Mouse (Mus musculus): ENCODE data around the gene Fam19a4. TPM values are rescaled to one million over a fixed set of nuclear protein-coding genes. Genes with fewer than 3 reads are reported as not detected.

The Fam19a4 gene
- under 1 TPM; 0.20 to 0.31 TPM for total RNA-seq (2021)
- long read RNA-seq, experiment 1 = 0 reads
- long read RNA-seq, experiment 2, partial matches to known transcripts = 0 of 1 reads
- long read RNA-seq, experiment 2, other reads (novel, unspliced or antisense) = 1 of 1 reads

DNA sequence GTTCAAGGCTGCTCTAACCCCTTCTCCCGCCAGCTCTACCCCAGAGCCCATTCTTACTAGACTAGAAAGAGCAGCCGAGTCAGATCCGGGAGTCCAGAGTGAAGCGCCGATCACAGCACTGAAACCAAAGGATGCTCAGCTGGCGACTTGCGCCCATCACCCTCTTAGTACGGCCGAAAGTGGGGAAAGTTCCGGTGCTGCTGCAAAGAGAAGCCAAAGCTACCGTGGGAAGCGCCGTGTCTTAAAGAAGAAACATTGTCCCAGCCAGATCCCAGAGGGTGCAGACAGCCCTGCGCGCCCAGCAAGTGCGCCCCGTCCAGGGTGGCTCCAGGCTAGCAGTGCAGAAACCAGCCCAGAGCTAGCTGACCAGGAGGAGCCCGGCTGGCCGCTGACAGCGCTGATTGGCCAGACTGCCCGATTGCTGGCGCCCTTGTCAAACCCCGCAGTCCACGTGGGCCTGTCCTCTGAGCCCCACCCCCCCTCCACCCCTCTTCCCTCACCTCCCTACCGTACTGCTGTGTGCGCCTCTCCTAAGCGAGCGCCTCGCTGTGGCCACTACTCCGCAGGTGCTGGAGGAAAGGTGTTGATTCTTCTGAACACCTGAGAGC lies at the start of gene Fam19a4:
TSS of gene Fam19a4 (minus strand) at position 340 of the 608 bp plus-strand sequence.
- intact Hi-C loops (cut with DNase I) = no loop called here
- no peak within 1 kb of the TSS for H3K27ac ChIP-seq
- no peak for TF ChIP-seq CTCF (IDR thresholded peaks at IDR 0.05)
- DNase-seq = no peak
- peak within 1 kb of the TSS; percentile 45 for H3K4me3 ChIP-seq

DNA sequence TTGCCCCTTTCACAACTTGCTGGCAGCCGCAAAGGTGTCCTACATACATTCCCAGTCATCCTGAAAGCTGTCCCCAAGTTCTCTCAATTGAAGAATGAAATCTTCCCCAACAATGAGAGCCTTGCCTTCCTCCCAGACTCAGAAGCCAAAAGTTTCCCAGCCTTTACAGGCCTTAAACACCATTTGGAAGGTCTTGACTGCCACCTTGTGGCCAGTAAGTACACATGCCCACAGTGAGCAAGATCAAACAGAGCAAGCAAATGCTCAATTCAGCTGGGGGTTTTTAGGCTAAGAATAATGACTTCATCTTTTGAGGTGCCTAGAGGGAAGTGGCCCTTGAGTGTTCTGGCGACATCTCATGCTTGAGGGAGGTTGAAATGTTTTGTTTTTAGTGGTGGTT lies 46.6 kb upstream of the Fam19a4 start:
- peak; percentile 82 for TF ChIP-seq CTCF (IDR thresholded peaks at IDR 0.05)
- H3K27ac ChIP-seq = no peak overlapping the region
- no peak overlapping the region for H3K4me3 ChIP-seq
- intact Hi-C loops (cut with DNase I) = loop anchor here (10.0 kb wide), 1 partner anchor 82 kb away; no protein-coding TSS in a partner anchor
- DNase-seq = peak; percentile 31

DNA sequence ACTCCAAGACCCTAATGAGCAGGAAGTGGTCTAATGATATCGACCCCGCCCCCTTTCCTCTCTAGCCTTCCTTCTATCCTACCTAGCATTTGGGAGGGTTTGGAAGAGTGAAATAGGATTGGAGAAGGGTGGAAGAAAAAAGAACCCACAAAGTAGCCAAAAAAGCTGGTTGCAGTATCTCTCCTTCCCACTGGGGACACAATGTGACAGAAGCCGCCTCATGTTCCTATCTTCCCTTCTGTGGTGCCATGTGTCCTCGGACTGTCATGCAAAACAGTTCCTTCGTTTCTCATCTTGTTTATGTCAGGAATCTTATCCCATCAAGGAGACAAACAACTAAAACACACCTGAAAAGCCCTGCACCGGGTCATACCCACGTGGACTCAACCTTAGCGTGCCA lies 45.9 kb upstream of the Fam19a4 start:
- no peak for TF ChIP-seq CTCF (IDR thresholded peaks at IDR 0.05)
- no peak for DNase-seq

DNA sequence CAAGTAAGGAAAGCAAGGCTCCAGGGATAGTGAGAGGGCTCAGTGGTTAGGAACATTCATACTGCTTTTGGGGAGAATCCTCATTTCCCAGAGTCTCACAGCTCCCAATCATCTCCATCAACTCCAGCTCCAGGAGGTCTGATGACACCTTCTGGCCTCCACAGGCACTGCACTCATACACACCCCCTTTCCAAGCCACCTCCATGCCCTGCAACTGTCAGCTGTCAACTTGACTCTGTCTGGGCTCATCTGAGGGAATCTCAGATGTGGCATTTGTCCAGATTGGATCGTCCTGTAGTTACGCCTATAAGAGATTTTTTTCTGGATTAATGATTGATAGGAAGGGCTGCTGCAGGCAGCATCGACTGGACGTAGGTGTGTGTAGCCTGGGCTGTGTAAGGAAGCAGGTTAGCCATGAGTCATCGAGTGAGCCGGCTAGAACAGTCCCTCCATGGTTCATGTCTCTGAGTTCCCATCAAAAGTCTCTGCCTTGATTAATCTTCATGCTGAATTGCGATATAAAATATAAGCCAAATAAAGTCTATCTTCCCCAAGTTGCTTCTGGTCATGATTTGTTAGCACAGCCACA lies 44.1 kb upstream of the Fam19a4 start:
- intact Hi-C loops (cut with DNase I) = loop anchor here (10.0 kb wide), 1 partner anchor 80 kb away; no protein-coding TSS in a partner anchor
- no peak overlapping the region for H3K27ac ChIP-seq

More for the DNA sequence above, 45.9 kb upstream of the Fam19a4 start:
- no peak overlapping the region for H3K27ac ChIP-seq
- no peak overlapping the region for H3K4me3 ChIP-seq
- intact Hi-C loops (cut with DNase I) = loop anchor here (10.0 kb wide), 1 partner anchor 81 kb away; no protein-coding TSS in a partner anchor

DNA sequence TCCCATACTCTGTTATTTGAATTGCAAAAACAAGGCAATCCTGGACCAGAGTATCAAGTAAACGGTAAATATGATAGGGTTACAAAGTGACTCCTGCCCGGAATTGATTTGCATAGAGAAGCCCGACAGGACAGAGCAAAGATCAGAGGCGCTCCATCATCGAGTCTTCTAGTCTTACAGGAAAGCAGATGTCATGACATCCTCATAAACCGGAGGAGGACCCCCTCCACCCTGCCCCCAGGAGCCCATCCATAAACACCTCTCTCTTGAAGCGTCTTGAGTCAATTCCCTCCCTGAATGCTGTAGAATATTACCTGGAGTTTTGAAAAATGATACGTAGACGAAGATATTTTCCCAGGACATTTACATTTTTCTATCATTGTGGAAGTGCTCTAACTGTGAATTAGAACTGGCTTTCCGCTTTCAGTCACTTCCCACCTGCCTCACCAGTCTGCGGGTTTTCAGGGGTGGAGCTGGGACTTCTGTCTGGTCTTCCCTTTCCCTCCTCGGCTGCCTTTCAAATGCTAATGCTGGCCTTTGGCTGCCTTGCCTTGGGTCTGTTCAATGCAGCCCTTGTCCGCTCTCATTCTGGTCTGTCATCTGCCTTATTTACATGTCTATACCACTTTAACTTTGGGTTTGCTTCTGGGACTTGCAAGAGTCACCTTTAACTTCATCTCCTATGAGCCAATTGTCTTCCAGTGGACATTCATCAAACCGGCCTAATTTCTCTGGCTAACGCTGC lies 41.9 kb upstream of the Fam19a4 start:
- Histone ChIP-seq H3K4me3 (no peak overlapping the region), H3K27ac (no peak overlapping the region)
- no peak for TF ChIP-seq CTCF (IDR thresholded peaks at IDR 0.05)
- DNase-seq = no peak
- intact Hi-C loops (cut with DNase I) = loop anchor here (10.0 kb wide), 1 partner anchor 77 kb away; no protein-coding TSS in a partner anchor

More for the DNA sequence above, 44.1 kb upstream of the Fam19a4 start:
- H3K4me3 ChIP-seq = no peak overlapping the region
- TF ChIP-seq CTCF (IDR thresholded peaks at IDR 0.05) = peak; percentile 42
- no peak for DNase-seq

DNA sequence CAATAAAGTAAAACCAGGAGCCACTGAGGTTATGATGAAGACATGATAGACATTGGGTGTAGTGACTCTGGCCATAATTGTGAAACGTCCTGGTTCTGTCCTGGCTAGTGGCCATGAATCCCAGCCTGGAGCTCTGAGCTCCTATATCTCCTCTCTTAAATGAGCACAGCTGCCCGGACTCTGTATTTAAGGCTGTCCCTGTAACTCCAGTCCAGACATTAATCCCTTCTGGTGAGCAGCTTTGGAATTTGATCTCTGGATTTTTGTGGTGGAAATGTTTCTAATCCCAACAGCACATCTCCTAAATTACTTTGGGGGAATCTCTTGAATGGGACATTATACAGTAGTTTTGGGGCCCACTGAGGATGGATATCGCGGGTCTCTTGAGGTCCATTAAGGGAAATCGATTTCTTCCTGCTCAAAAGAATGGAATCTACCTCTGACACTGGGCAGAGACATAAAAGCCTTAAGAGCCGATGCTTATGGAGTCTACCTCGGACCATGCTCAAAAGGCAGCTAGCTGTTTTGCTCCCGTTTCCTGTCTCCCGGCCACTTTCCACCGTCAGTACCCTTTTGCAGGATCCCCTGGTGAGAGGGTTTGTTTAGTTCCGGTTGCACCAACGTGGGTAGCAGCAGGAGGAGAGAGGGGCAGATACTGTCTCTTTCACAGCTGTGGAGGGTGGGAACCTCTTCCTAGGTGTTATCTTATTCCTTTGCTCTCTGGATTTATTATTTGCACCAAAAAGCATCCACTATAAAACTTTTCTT lies 41.2 kb upstream of the Fam19a4 start:
- no peak for TF ChIP-seq CTCF (IDR thresholded peaks at IDR 0.05)
- intact Hi-C loops (cut with DNase I) = loop anchor here (10.0 kb wide), 1 partner anchor 77 kb away; no protein-coding TSS in a partner anchor
- Histone ChIP-seq H3K27ac (no peak overlapping the region), H3K4me3 (no peak overlapping the region)
- no peak for DNase-seq

DNA sequence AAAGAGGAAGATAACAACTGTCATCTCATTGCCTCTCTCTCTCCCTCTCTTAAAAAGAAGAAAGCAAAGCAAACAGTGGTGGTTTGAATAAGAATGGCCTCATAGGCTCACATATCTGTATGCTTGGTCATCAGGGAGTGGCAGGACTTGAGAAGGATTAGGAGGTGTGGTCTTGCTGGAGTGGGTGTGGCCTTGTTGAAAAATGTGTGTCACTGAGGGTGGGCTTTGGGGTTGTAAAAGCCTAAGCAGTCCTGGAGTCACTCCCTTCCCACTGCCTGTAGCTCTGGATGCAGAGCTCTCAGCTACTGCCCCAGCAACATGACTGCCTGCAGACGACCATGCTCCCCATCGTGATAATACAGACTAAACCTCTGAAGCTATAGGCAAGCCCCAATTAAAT lies 22.1 kb upstream of the Fam19a4 start:
- intact Hi-C loops (cut with DNase I) = no loop called here
- Histone ChIP-seq H3K27ac (no peak overlapping the region), H3K4me3 (no peak overlapping the region)
- DNase-seq = no peak
- TF ChIP-seq CTCF (IDR thresholded peaks at IDR 0.05) = no peak

DNA sequence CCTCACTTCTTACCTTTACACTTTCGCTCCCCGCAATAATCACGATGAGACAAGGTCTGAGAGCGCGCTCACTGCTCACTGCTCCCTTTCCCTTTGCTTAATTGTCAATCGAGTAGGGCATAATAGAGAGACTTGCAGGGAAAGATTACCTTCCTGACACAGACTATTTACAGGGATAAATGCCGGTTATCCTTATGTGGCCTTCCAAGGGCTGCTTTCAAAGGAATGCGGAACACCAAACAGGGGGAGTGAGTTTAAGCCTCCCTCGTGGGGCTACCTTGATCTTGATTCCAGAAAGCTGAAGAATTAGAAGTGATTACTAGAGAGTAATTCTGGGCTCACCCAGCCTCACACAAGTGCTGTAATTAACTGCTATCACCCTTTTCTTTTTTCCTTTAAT lies 19.8 kb upstream of the Fam19a4 start:
- no peak for DNase-seq
- H3K27ac ChIP-seq = no peak overlapping the region
- no peak for TF ChIP-seq CTCF (IDR thresholded peaks at IDR 0.05)
- intact Hi-C loops (cut with DNase I) = no loop called here
- H3K4me3 ChIP-seq = no peak overlapping the region

DNA sequence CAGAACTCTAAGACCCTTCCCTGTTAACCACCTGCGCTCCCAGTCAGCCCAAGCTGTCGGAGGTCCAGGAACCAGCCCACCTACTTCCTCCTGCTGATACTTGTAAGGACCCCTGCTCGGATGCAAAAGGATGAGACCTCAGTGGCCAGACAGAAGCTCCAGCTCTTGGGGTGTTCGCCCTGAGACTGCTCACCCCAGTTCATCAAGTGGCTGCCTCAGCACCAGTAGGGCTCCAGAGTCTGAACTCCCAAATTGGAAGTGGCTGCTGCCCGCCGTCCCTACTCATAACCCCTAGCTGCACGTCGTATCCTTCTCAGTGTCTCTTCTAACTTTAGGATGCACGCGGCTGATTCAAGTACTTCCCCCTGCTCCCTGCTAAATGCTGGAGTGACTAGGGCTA lies 614 bp downstream of the Fam19a4 start:
- no peak for DNase-seq
- intact Hi-C loops (cut with DNase I) = no loop called here
- TF ChIP-seq CTCF (IDR thresholded peaks at IDR 0.05) = no peak
- H3K27ac ChIP-seq = no peak overlapping the region
- peak overlapping the region; percentile 45 for H3K4me3 ChIP-seq

DNA sequence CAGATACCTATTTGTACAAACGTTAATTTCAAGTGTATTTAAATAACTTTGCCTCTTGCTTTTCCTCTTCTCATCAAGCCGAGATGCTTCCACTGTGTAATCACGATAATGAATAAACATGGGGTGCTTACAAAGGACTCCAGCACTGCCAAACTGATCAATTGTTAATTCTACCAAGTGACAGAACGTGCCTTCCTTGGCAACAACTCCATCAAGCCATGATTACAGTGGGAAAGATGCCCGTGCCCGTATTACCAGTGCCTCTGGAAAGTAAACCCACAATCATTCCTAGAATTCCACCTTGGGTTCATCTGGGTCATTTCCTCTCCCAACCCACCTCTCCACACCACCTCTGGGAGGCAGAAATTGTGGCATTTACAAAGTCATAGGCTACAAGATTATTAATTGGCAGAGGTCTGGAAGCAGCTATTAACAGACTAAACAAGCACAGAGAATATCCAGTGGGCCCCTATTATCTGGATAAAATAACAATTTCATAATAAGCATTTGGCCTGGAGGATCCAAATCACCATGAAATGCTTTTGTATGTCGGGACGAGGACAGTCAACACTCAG lies 7.9 kb downstream of the Fam19a4 start:
- Histone ChIP-seq H3K4me3 (no peak overlapping the region), H3K27ac (no peak overlapping the region)
- DNase-seq = no peak
- intact Hi-C loops (cut with DNase I) = no loop called here
- no peak for TF ChIP-seq CTCF (IDR thresholded peaks at IDR 0.05)

DNA sequence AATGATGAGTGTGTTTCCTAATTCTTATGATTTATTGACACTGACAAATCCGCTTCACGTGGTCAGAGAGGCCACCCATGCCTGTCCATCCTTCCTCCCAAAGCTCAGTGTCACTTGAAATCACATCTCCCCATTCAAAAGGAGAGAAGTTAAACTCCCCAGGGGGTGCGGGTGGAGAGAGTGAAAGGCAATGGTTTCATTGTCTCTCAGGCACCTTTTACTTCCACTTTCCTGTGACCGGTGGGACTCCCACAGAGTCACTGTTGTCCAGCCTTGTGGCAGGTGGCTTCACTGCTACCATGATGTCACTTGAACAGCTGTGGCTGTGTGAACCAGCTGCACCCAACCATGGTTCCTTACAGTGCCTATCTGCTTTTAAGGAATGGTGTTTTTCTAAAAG lies 11.8 kb downstream of the Fam19a4 start:
- no peak for TF ChIP-seq CTCF (IDR thresholded peaks at IDR 0.05)
- H3K4me3 ChIP-seq = no peak overlapping the region
- DNase-seq = no peak
- H3K27ac ChIP-seq = no peak overlapping the region
- intact Hi-C loops (cut with DNase I) = no loop called here

DNA sequence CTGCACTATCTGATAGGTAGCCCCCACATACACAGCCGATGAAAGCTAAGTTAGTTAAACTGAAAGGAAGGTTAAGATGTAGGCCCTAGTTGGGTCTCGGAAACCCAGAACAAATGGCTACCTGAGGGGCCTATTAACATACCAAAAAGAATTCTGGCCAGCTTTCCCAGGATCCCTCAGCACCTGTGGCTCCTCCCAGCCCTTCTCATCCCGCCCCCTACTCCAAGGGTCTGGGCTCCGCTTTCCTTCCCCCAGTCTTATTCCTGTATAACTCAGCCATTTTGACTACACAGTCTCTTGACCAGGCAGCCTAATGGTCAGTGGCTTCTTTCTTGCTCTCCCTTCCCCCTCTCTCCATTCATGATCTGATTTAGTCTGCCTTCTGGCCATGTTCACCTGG lies 13.7 kb downstream of the Fam19a4 start:
- TF ChIP-seq CTCF (IDR thresholded peaks at IDR 0.05) = no peak
- DNase-seq = no peak
- Histone ChIP-seq H3K4me3 (no peak overlapping the region), H3K27ac (no peak overlapping the region)
- intact Hi-C loops (cut with DNase I) = no loop called here

Measured in gastrocnemius, adult 2 months (tissue).